In the genomic region with DNA sequence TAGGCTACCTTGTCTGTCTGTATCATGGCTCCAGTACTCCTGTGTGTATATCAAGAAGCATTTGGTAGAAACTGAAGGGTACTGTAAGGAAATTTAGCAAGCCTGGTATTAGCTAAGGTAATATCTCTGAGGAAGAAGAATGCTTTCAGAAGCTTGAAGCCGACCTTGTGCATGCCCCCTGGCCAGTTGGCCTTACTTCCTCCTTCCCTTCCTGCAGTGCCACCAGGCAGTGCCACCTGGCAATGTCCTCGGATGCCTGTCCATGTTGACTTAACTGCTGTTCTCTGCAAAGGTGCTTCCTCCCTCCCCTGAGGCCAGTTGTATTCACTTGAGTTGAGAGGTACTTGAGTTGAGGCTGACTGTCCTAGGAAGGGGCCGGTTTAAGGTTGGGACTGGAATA, we compare ENCODE assay signal across 19 mouse cellular contexts. TPM values are rescaled to one million over a fixed set of nuclear protein-coding genes. Genes with fewer than 3 reads are reported as not detected.
DNase-seq lines count a peak whose midpoint lies in the region; ATAC-seq and TF ChIP-seq lines count a peak whose summit lies in the region.
"Had no signal": no experiment of that assay in that cellular context is flagged by ENCODE, and none has a peak within 500 bp of the region (broad histone marks: within the 10 kb centered on the region; RNA-seq: fewer than 3 reads in every experiment).

No protein-coding gene starts in this region.

- WGBS in lung, adult 2 months = 54% methylated on average over 3 of the region's 3 CpGs

- peak; percentile 83 for ATAC-seq in granulocyte monocyte progenitor cell, adult 5-6 weeks (replicated peaks; ENCODE audit: poor library complexity, severe bottlenecking)
- peak; percentile 30; the same call in 1 of the 2 replicates for ATAC-seq in megakaryocyte progenitor cell, adult 5-6 weeks (replicated peaks; ENCODE audit: poor library complexity)
- ATAC-seq: forebrain, postnatal 0 days; midbrain, embryonic 16.5 days had no signal

- H3K4me1 ChIP-seq in lung, adult 2 months (ENCODE audit: control insufficient read depth, insufficient read depth, low read length) = peaks cover 7% of the 10 kb centered on the region

- intact Hi-C loops in left cerebral cortex, postnatal 36 days (cut with DNase I) = no loop called here

- TF ChIP-seq POLR2A in lung, adult 2 months (IDR thresholded peaks at IDR 0.05; ENCODE audit: borderline replicate concordance, extremely low read depth, low read depth, low read length) = no peak

- no peak for TF ChIP-seq CTCF in lung, adult 2 months (IDR thresholded peaks at IDR 0.05; ENCODE audit: insufficient read depth, low read length)

- H3K4me3 ChIP-seq in lung, adult 2 months (replicated peaks; ENCODE audit: extremely low read depth, low read depth, low read length) = no peak overlapping the region
- H3K4me3 ChIP-seq: heart, embryonic 13.5 days; liver, embryonic 15.5 days; megakaryocyte, embryonic 14.5 days had no signal

- DNase-seq in lung, adult 18-20 months = peak; percentile 21 to 46
- DNase-seq in lung, adult 2 months = no peak
- DNase-seq in B cell, adult 2 months = peak; percentile 23 to 24
- no peak for DNase-seq in layer of hippocampus, postnatal 36 days
- DNase-seq in left cerebral cortex, postnatal 36 days (ENCODE audit: low spot score in 2 of 2) = no peak
- DNase-seq: adrenal gland, postnatal 36 days; embryo, embryonic 11 days; forebrain, postnatal 0 days; heart, adult 18-20 months; kidney, adult 9 months; kidney, postnatal 25 days; right cerebral cortex, postnatal 25 days; thymus, postnatal 25 days had no signal

RNA-seq across cellular contexts. Expression of a gene that starts 32.3 kb away (rescaled TPM):
- 17.9 and 21.5 TPM in 2 replicates for polyA plus RNA-seq in lung, adult 2 months (2012; rRNA removed)
- 42.8 and 51.1 TPM in 2 replicates for total RNA-seq in granulocyte monocyte progenitor cell, adult 5-6 weeks (2014; fragmentation: Nextera tagmentation)
- total RNA-seq in granulocyte monocyte progenitor cell, adult 5-6 weeks (2017) = 40.1 and 51.1 TPM in 2 replicates
- 45.0 and 56.3 TPM in 2 replicates for total RNA-seq in megakaryocyte progenitor cell, adult 5-6 weeks (2015)
- total RNA-seq in megakaryocyte progenitor cell, adult 5-6 weeks (2017) = 45.9 and 51.3 TPM in 2 replicates
- 100 to 1,000 TPM in 1 of 2 experiments, 10 to 100 TPM in 1; 92.6 to 106 TPM for total RNA-seq in layer of hippocampus, postnatal 36 days (2021)
- 100 to 1,000 TPM; 104 to 125 TPM for total RNA-seq in left cerebral cortex, postnatal 36 days (2021)

Comparison
In these comparisons a context has a peak if more than half of its experiments do, and no peak if none do; other contexts are left out.
1. DNase-seq: peak in lung, adult 18-20 months (2 of 2) and B cell, adult 2 months (2 of 2); none in lung, adult 2 months (single experiment), layer of hippocampus, postnatal 36 days (0 of 2) and left cerebral cortex, postnatal 36 days (0 of 2).